Mouse (Mus musculus) heart, postnatal 0 days (tissue): ENCODE results near the gene Fzd7.

Experiments used
- CTCF ChIP-seq: IDR thresholded peaks from 2 replicates; pipeline ENCODE4 v1.5.1; 2016; ENCODE audit warnings: antibody characterized with exemption, control low read depth, low read depth
- EP300 ChIP-seq: IDR thresholded peaks from 2 replicates; pipeline ENCODE4 v1.6.1; 2016; ENCODE audit warnings: antibody characterized with exemption, low read depth

DNA sequence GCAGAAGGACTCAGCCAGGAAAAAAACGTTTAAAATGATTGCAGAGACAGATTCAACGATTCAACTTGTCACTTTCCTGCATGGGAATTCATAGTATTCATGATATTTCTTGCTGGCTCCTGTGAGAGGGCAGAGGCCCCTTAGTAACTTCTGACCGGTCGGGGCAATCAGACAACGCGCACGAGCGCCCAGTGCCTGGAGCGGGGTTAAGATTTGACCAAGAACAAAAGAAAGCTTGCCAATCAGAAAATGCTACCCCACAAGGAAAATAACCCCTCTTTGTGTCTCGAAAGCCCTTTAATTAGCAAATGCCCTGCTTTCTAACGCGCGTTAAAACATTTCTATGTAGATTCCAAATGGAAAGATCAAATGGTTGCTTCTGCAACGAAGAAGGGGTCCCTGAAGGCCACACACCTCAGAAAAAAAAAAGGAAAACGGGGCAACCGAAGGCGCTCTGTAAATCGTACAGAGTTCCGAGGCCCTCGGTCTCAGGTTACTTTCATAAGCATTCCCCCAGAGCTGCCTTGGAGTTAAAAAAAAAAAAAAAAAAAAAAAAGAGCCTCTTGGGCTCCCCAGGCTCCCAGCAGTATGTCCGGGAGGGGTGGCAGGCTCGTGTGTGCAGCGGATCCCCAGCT is 1.3 kb upstream of the Fzd7 start:
- TF ChIP-seq CTCF (no peak), EP300 (no peak)
